Mouse (Mus musculus): ENCODE data around the gene Col15a1. TPM values are rescaled to one million over a fixed set of nuclear protein-coding genes. Genes with fewer than 3 reads are reported as not detected.

The Col15a1 gene
- total and polyA plus RNA-seq, 2 experiments from 2014 or later = 19.9 to 40.7 TPM

DNA sequence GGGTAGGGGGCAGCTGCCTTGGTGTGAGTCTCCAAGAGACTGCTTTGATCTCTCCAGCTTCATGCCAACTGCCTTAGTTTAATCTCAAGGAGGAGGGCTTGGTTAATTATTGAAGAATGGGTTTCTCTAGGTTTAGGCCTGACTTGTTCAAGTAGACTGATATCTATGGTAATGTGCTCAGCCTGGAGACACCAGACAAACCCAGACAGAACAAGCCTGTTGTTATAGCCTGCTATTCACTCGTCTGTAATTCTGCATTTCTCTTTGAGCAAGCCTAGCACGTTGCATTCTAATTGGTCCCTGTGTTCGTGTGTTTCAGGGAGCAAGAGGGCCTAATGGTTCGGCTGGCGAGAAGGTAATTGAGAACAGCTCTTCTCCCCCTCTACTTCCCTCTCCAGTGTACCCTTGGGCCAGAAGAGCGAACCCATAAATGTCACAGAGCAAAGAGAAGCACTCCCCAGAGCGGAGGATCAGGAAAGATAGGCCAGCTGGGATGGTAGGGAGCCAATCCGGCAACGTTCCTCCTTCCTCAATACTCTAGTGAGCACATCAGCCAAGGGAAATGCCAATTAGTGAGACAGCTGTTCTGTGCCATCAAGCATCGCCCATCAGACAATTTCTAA, 71.2 kb downstream of the Col15a1 start:
- Histone ChIP-seq H3K9me3 (replicated peaks; ENCODE audit: control insufficient read depth, low read length) (no peaks in the 10 kb centered on the region), H3K9ac (replicated peaks; ENCODE audit: low read depth, low read length) (no peak overlapping the region), H3K4me2 (ENCODE audit: low read depth, low read length) (no peak overlapping the region), H3K4me3 (ENCODE audit: low read depth, low read length) (no peak overlapping the region), H3K4me1 (ENCODE audit: control insufficient read depth, insufficient read depth) (no peaks in the 10 kb centered on the region), H3K27me3 (ENCODE audit: control insufficient read depth, insufficient read depth, low read length) (no peaks in the 10 kb centered on the region), H3K27ac (ENCODE audit: low read depth) (no peak overlapping the region), H3K36me3 (replicated peaks; ENCODE audit: control insufficient read depth, insufficient read depth, low read length) (no peaks in the 10 kb centered on the region)
- TF ChIP-seq CTCF (IDR thresholded peaks at IDR 0.05; ENCODE audit: low read depth) (no peak), EP300 (IDR thresholded peaks at IDR 0.05; ENCODE audit: low read depth) (no peak)
- 80% methylated on average over 10 of the region's 10 CpGs for WGBS
- ATAC-seq (ENCODE audit: insufficient read depth, low read depth) (no peak), DNase-seq (ENCODE audit: low spot score) (no peak)

DNA sequence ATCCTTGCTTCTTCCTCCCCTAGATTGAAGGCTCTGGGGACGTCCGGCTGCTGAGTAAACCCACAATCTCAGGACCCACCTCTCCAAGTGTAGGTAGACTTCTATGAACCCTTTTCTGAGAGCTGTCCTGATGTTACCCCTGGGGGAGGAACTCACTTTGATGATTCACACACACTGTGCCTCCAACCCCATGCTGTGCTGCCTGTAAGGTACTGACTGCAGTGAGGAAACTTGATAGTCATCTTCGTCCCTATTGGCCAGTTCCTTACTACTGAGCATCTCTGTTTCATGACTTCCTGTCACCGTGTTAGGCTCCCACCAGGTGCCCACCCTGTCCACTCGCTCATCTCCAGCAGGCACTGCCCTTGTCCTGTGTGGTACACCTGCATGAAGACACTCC, 72.2 kb downstream of the Col15a1 start:
- Histone ChIP-seq H3K4me3 (ENCODE audit: low read depth, low read length) (no peak overlapping the region), H3K36me3 (replicated peaks; ENCODE audit: control insufficient read depth, insufficient read depth, low read length) (no peaks in the 10 kb centered on the region), H3K27me3 (ENCODE audit: control insufficient read depth, insufficient read depth, low read length) (no peaks in the 10 kb centered on the region), H3K27ac (ENCODE audit: low read depth) (no peak overlapping the region), H3K9ac (replicated peaks; ENCODE audit: low read depth, low read length) (no peak overlapping the region), H3K4me2 (ENCODE audit: low read depth, low read length) (no peak overlapping the region), H3K4me1 (ENCODE audit: control insufficient read depth, insufficient read depth) (no peaks in the 10 kb centered on the region), H3K9me3 (replicated peaks; ENCODE audit: control insufficient read depth, low read length) (no peaks in the 10 kb centered on the region)
- ATAC-seq (ENCODE audit: insufficient read depth, low read depth) = no peak
- DNase-seq (ENCODE audit: low spot score) = no peak
- 89% methylated on average over 5 of the region's 5 CpGs for WGBS
- TF ChIP-seq CTCF (IDR thresholded peaks at IDR 0.05; ENCODE audit: low read depth) (no peak), EP300 (IDR thresholded peaks at IDR 0.05; ENCODE audit: low read depth) (no peak)

GRCm38 (mm10) chr4:47281920-47282682, 74.1 kb downstream of the Col15a1 start:
- TF ChIP-seq EP300 (IDR thresholded peaks at IDR 0.05; ENCODE audit: low read depth) (no peak), CTCF (IDR thresholded peaks at IDR 0.05; ENCODE audit: low read depth) (no peak)

GRCm38 (mm10) chr4:47284311-47284710, 76.3 kb downstream of the Col15a1 start:
- 56% methylated on average over 6 of the region's 6 CpGs for WGBS
- Histone ChIP-seq H3K4me1 (ENCODE audit: control insufficient read depth, insufficient read depth) (no peaks in the 10 kb centered on the region), H3K9me3 (replicated peaks; ENCODE audit: control insufficient read depth, low read length) (no peaks in the 10 kb centered on the region), H3K36me3 (replicated peaks; ENCODE audit: control insufficient read depth, insufficient read depth, low read length) (no peaks in the 10 kb centered on the region), H3K9ac (replicated peaks; ENCODE audit: low read depth, low read length) (no peak overlapping the region), H3K4me3 (ENCODE audit: low read depth, low read length) (no peak overlapping the region), H3K27ac (ENCODE audit: low read depth) (no peak overlapping the region), H3K4me2 (ENCODE audit: low read depth, low read length) (no peak overlapping the region; the same call in 1 of the 2 replicates), H3K27me3 (ENCODE audit: control insufficient read depth, insufficient read depth, low read length) (no peaks in the 10 kb centered on the region)
- no peak for DNase-seq (ENCODE audit: low spot score)
- TF ChIP-seq EP300 (IDR thresholded peaks at IDR 0.05; ENCODE audit: low read depth) (no peak), CTCF (IDR thresholded peaks at IDR 0.05; ENCODE audit: low read depth) (no peak)
- ATAC-seq (ENCODE audit: insufficient read depth, low read depth) = no peak

More at GRCm38 (mm10) chr4:47281920-47282682, 74.1 kb downstream of the Col15a1 start:
- Histone ChIP-seq H3K4me2 (ENCODE audit: low read depth, low read length) (no peak overlapping the region), H3K27ac (ENCODE audit: low read depth) (no peak overlapping the region), H3K36me3 (replicated peaks; ENCODE audit: control insufficient read depth, insufficient read depth, low read length) (no peaks in the 10 kb centered on the region), H3K9me3 (replicated peaks; ENCODE audit: control insufficient read depth, low read length) (no peaks in the 10 kb centered on the region), H3K27me3 (ENCODE audit: control insufficient read depth, insufficient read depth, low read length) (no peaks in the 10 kb centered on the region), H3K4me1 (ENCODE audit: control insufficient read depth, insufficient read depth) (no peaks in the 10 kb centered on the region), H3K4me3 (ENCODE audit: low read depth, low read length) (no peak overlapping the region), H3K9ac (replicated peaks; ENCODE audit: low read depth, low read length) (no peak overlapping the region)
- DNase-seq (ENCODE audit: low spot score) (no peak), ATAC-seq (ENCODE audit: insufficient read depth, low read depth) (no peak)
- WGBS = 45% methylated on average over 6 of the region's 6 CpGs

DNA sequence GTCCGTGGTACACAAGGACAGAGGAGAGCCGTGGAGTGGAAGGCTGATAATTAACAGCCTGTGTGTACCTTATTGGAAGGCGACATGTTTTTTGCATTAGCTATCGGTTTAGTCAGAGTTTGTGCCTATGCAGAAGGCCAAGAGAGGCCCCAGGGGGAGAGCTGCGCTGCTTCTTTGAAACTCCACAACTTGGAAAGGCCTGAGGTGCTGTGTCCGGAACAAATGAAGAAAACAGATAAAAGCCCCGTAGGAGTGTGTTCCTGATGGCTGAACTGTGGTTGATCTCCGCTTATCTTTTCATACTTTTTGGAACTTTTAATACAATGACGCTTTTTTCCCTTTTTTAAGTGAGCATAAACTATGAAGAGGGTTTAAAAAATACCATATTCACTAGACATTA, 76.9 kb downstream of the Col15a1 start:
- H3K4me2 ChIP-seq (ENCODE audit: low read depth, low read length) = no peak overlapping the region
- H3K4me3 ChIP-seq (ENCODE audit: low read depth, low read length) = no peak overlapping the region
- WGBS = 54% methylated on average over 9 of the region's 9 CpGs
- no peaks in the 10 kb centered on the region for H3K9me3 ChIP-seq (replicated peaks; ENCODE audit: control insufficient read depth, low read length)
- H3K27me3 ChIP-seq (ENCODE audit: control insufficient read depth, insufficient read depth, low read length) = no peaks in the 10 kb centered on the region
- no peak overlapping the region for H3K9ac ChIP-seq (replicated peaks; ENCODE audit: low read depth, low read length)
- H3K4me1 ChIP-seq (ENCODE audit: control insufficient read depth, insufficient read depth) = no peaks in the 10 kb centered on the region
- TF ChIP-seq CTCF (IDR thresholded peaks at IDR 0.05; ENCODE audit: low read depth) (no peak), EP300 (IDR thresholded peaks at IDR 0.05; ENCODE audit: low read depth) (no peak)
- no peaks in the 10 kb centered on the region for H3K36me3 ChIP-seq (replicated peaks; ENCODE audit: control insufficient read depth, insufficient read depth, low read length)
- ATAC-seq (ENCODE audit: insufficient read depth, low read depth) (no peak), DNase-seq (ENCODE audit: low spot score) (no peak)
- no peak overlapping the region for H3K27ac ChIP-seq (ENCODE audit: low read depth)
